Mouse (Mus musculus): ENCODE measurements around the gene Zfp652. TPM values are rescaled to one million over a fixed set of nuclear protein-coding genes. Genes with fewer than 3 reads are reported as not detected.

The Zfp652 gene
- polyA plus RNA-seq, 1 experiment from 2014 or later, result 23.2 TPM

DNA sequence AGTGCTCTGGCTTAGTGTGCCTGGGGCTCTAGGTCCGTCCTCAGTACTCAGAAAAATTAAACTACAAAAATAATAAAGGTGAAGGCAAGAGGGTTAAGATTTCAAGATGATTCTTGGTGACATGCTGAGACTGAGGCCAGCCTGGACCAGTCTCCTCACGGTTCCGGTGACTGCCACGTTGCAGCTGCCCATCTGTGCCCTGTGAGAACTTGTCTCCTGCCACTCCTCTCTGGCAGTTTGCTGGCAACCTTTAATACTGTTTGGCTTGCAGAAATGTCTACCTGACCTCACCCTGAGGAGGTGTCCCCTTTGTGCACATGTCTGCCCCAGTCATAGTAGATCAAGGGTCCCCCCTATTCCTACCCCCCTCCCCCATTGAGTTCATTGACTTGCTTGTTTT lies 71.0 kb downstream of the Zfp652 start:
- Histone ChIP-seq H3K36me3 (ENCODE audit: control insufficient read depth, insufficient read depth, low read length) (no peaks in the 10 kb centered on the region), H3K4me1 (replicated peaks; ENCODE audit: control insufficient read depth, insufficient read depth, low read length) (peaks cover 6% of the 10 kb centered on the region; the same call in 1 of the 2 replicates), H3K9ac (ENCODE audit: low read length) (no peak overlapping the region), H3K27ac (ENCODE audit: low read length) (no peak overlapping the region), H3K4me3 (ENCODE audit: low read length) (no peak overlapping the region), H3K9me3 (ENCODE audit: control insufficient read depth, low read length) (no peaks in the 10 kb centered on the region), H3K4me2 (ENCODE audit: low read depth, low read length) (no peak overlapping the region), H3K27me3 (ENCODE audit: control insufficient read depth, insufficient read depth, low read depth, low read length) (no peaks in the 10 kb centered on the region)
- ATAC-seq (ENCODE audit: low read depth), result no peak
- 85% methylated on average over 4 of the region's 4 CpGs for WGBS

DNA sequence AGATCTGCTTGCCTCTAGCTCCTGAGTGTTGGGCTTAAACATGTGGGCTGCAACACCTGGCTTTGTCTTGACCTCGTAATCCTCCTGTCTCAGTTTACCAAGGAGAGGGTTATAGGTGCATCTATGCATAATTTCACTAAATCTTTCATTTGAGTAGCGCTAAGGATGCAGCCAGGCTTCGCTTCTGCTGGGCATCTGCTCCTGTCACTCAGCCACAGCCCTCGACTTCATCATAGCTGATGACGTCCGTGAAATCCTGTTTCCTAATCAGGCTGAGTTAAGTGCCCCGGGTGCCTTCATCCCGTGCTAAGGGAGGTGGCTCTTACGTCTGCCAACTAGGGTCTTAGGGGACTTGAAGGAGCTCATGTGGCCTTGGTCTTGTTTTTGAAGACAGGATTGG lies 71.5 kb downstream of the Zfp652 start:
- no peak for ATAC-seq (ENCODE audit: low read depth)
- Histone ChIP-seq H3K9ac (ENCODE audit: low read length) (no peak overlapping the region), H3K4me1 (replicated peaks; ENCODE audit: control insufficient read depth, insufficient read depth, low read length) (peaks cover 4% of the 10 kb centered on the region; the same call in 1 of the 2 replicates), H3K4me3 (ENCODE audit: low read length) (no peak overlapping the region), H3K4me2 (ENCODE audit: low read depth, low read length) (no peak overlapping the region), H3K36me3 (ENCODE audit: control insufficient read depth, insufficient read depth, low read length) (no peaks in the 10 kb centered on the region), H3K27me3 (ENCODE audit: control insufficient read depth, insufficient read depth, low read depth, low read length) (no peaks in the 10 kb centered on the region), H3K9me3 (ENCODE audit: control insufficient read depth, low read length) (no peaks in the 10 kb centered on the region), H3K27ac (ENCODE audit: low read length) (no peak overlapping the region)
- 85% methylated on average over 9 of the region's 9 CpGs for WGBS

GRCm38 (mm10) chr11:95785675-95786074 lies 73.2 kb downstream of the Zfp652 start:
- no peaks in the 10 kb centered on the region for H3K9me3 ChIP-seq (ENCODE audit: control insufficient read depth, low read length)
- no peaks in the 10 kb centered on the region for H3K36me3 ChIP-seq (ENCODE audit: control insufficient read depth, insufficient read depth, low read length)
- ATAC-seq (ENCODE audit: low read depth), result no peak
- H3K27ac ChIP-seq (ENCODE audit: low read length), result no peak overlapping the region
- H3K4me2 ChIP-seq (ENCODE audit: low read depth, low read length), result no peak overlapping the region
- no peak overlapping the region for H3K9ac ChIP-seq (ENCODE audit: low read length)
- H3K4me3 ChIP-seq (ENCODE audit: low read length), result no peak overlapping the region
- H3K4me1 ChIP-seq (replicated peaks; ENCODE audit: control insufficient read depth, insufficient read depth, low read length), result no peaks in the 10 kb centered on the region
- WGBS, result 93% methylated on average over 4 of the region's 4 CpGs
- no peaks in the 10 kb centered on the region for H3K27me3 ChIP-seq (ENCODE audit: control insufficient read depth, insufficient read depth, low read depth, low read length)

- no peak for ATAC-seq (ENCODE audit: low read depth)
- no peak overlapping the region for H3K4me2 ChIP-seq (ENCODE audit: low read depth, low read length)
- no peaks in the 10 kb centered on the region for H3K9me3 ChIP-seq (ENCODE audit: control insufficient read depth, low read length)
- 81% methylated on average over 6 of the region's 6 CpGs for WGBS
- H3K36me3 ChIP-seq (ENCODE audit: control insufficient read depth, insufficient read depth, low read length), result no peaks in the 10 kb centered on the region
- H3K27ac ChIP-seq (ENCODE audit: low read length), result no peak overlapping the region
- H3K27me3 ChIP-seq (ENCODE audit: control insufficient read depth, insufficient read depth, low read depth, low read length), result no peaks in the 10 kb centered on the region
- no peaks in the 10 kb centered on the region for H3K4me1 ChIP-seq (replicated peaks; ENCODE audit: control insufficient read depth, insufficient read depth, low read length)
- H3K9ac ChIP-seq (ENCODE audit: low read length), result no peak overlapping the region
- no peak overlapping the region for H3K4me3 ChIP-seq (ENCODE audit: low read length)
Observed at GRCm38 (mm10) chr11:95786511-95786910, 74.0 kb downstream of the Zfp652 start.

DNA sequence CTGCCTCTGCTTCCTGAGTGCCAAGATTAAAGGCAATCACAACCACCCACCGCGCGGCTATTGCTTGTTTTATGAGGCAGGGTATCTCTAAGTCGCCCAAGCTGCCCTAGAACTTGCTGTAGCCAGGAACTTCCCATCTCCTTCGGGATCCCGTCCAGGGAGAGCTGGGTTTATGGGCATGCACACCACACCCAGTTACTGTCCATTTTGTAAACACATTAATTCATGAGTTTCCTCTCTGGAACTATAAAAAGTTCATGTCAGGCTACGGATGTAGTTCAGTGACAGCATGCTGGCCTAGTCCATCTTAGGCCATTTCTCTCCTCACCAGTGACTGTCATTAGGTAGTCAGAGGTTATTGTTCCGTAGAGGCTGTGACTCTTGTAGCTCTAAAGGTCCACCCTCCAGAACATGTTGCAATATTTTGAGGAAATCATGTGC lies 77.0 kb downstream of the Zfp652 start:
- no peak overlapping the region for H3K27ac ChIP-seq (ENCODE audit: low read length)
- no peak overlapping the region for H3K4me2 ChIP-seq (ENCODE audit: low read depth, low read length)
- H3K9me3 ChIP-seq (ENCODE audit: control insufficient read depth, low read length), result no peaks in the 10 kb centered on the region
- WGBS, result 66% methylated on average over 8 of the region's 8 CpGs
- H3K9ac ChIP-seq (ENCODE audit: low read length), result no peak overlapping the region
- ATAC-seq (ENCODE audit: low read depth), result peak; percentile 23; the same call in 1 of the 2 replicates
- no peaks in the 10 kb centered on the region for H3K36me3 ChIP-seq (ENCODE audit: control insufficient read depth, insufficient read depth, low read length)
- no peaks in the 10 kb centered on the region for H3K27me3 ChIP-seq (ENCODE audit: control insufficient read depth, insufficient read depth, low read depth, low read length)
- no peak overlapping the region for H3K4me3 ChIP-seq (ENCODE audit: low read length)
- H3K4me1 ChIP-seq (replicated peaks; ENCODE audit: control insufficient read depth, insufficient read depth, low read length), result no peaks in the 10 kb centered on the region

DNA sequence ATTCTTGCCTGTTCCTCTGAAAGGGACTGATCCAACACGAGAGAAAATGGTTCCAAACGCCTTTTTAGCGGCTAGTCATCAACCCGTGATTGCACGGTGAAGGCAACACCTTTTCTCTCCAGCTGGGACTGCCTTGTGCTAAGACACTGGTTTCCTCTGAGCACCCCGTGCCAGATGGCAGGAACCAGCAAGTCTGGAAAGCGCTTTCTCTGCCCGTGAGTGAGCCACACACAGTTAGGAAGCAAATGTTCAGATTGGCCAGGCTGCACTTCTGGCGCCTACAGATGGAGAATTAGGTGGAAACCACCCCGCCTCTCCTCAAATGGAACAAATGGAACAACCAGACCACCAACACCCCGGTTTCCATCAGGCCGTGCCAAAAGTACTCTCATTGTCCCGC lies 79.3 kb downstream of the Zfp652 start:
- Histone ChIP-seq H3K4me2 (ENCODE audit: low read depth, low read length) (no peak overlapping the region), H3K9ac (ENCODE audit: low read length) (no peak overlapping the region), H3K4me3 (ENCODE audit: low read length) (no peak overlapping the region), H3K27me3 (ENCODE audit: control insufficient read depth, insufficient read depth, low read depth, low read length) (peaks cover 2% of the 10 kb centered on the region), H3K27ac (ENCODE audit: low read length) (no peak overlapping the region), H3K36me3 (ENCODE audit: control insufficient read depth, insufficient read depth, low read length) (no peaks in the 10 kb centered on the region), H3K9me3 (ENCODE audit: control insufficient read depth, low read length) (no peaks in the 10 kb centered on the region), H3K4me1 (replicated peaks; ENCODE audit: control insufficient read depth, insufficient read depth, low read length) (peaks cover 6% of the 10 kb centered on the region)
- WGBS, result 76% methylated on average over 13 of the region's 13 CpGs
- ATAC-seq (ENCODE audit: low read depth), result no peak

- H3K9ac ChIP-seq (ENCODE audit: low read length), result no peak overlapping the region
- H3K4me2 ChIP-seq (ENCODE audit: low read depth, low read length), result no peak overlapping the region
- no peak overlapping the region for H3K27ac ChIP-seq (ENCODE audit: low read length)
- H3K4me1 ChIP-seq (replicated peaks; ENCODE audit: control insufficient read depth, insufficient read depth, low read length), result peaks cover 8% of the 10 kb centered on the region
- no peak overlapping the region for H3K4me3 ChIP-seq (ENCODE audit: low read length)
- H3K27me3 ChIP-seq (ENCODE audit: control insufficient read depth, insufficient read depth, low read depth, low read length), result peaks cover 9% of the 10 kb centered on the region
- no peak for ATAC-seq (ENCODE audit: low read depth)
- no peaks in the 10 kb centered on the region for H3K9me3 ChIP-seq (ENCODE audit: control insufficient read depth, low read length)
- no peaks in the 10 kb centered on the region for H3K36me3 ChIP-seq (ENCODE audit: control insufficient read depth, insufficient read depth, low read length)
- WGBS, result 89% methylated on average over 8 of the region's 8 CpGs
Observed at GRCm38 (mm10) chr11:95792950-95793509, 80.6 kb downstream of the Zfp652 start.

- peaks cover 12% of the 10 kb centered on the region for H3K27me3 ChIP-seq (ENCODE audit: control insufficient read depth, insufficient read depth, low read depth, low read length)
Observed at GRCm38 (mm10) chr11:95794201-95794600, 81.7 kb downstream of the Zfp652 start.

GRCm38 (mm10) chr11:95795582-95795981 lies 83.1 kb downstream of the Zfp652 start:
- peaks cover 12% of the 10 kb centered on the region for H3K27me3 ChIP-seq (ENCODE audit: control insufficient read depth, insufficient read depth, low read depth, low read length)
- no peak overlapping the region for H3K9ac ChIP-seq (ENCODE audit: low read length)
- H3K4me1 ChIP-seq (replicated peaks; ENCODE audit: control insufficient read depth, insufficient read depth, low read length), result peaks cover 8% of the 10 kb centered on the region
- no peak overlapping the region for H3K4me3 ChIP-seq (ENCODE audit: low read length)
- H3K9me3 ChIP-seq (ENCODE audit: control insufficient read depth, low read length), result no peaks in the 10 kb centered on the region
- no peak for ATAC-seq (ENCODE audit: low read depth)
- H3K4me2 ChIP-seq (ENCODE audit: low read depth, low read length), result no peak overlapping the region
- WGBS, result 64% methylated on average over 5 of the region's 5 CpGs
- no peak overlapping the region for H3K27ac ChIP-seq (ENCODE audit: low read length)
- no peaks in the 10 kb centered on the region for H3K36me3 ChIP-seq (ENCODE audit: control insufficient read depth, insufficient read depth, low read length)

More at GRCm38 (mm10) chr11:95794201-95794600, 81.7 kb downstream of the Zfp652 start:
- ATAC-seq (ENCODE audit: low read depth), result no peak
- Histone ChIP-seq H3K4me1 (replicated peaks; ENCODE audit: control insufficient read depth, insufficient read depth, low read length) (peaks cover 8% of the 10 kb centered on the region), H3K9ac (ENCODE audit: low read length) (no peak overlapping the region), H3K4me3 (ENCODE audit: low read length) (no peak overlapping the region), H3K27ac (ENCODE audit: low read length) (no peak overlapping the region), H3K4me2 (ENCODE audit: low read depth, low read length) (no peak overlapping the region), H3K9me3 (ENCODE audit: control insufficient read depth, low read length) (no peaks in the 10 kb centered on the region), H3K36me3 (ENCODE audit: control insufficient read depth, insufficient read depth, low read length) (no peaks in the 10 kb centered on the region)
- WGBS, result 58% methylated on average over 5 of the region's 5 CpGs

DNA sequence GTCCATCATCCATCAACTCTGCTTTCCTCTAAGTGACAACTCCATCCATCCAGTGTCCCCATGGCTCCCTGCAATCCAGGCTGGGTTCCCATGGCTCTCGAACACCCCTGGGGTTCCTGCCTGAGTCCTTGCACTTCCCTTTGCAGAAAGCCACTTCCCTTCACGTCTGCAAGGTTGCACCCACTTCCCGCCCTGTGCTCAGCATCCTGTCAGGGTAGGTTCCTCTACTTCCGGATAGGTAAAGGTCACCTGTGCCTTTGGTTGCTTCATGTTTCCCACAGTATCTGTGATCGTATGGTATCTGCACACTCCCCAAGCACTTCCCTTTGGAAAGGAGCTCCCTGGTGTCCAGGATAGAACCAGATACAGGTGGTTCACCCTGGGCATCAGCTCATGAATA lies 92.5 kb downstream of the Zfp652 start:
- no peaks in the 10 kb centered on the region for H3K9me3 ChIP-seq (ENCODE audit: control insufficient read depth, low read length)
- H3K9ac ChIP-seq (ENCODE audit: low read length), result no peak overlapping the region
- H3K36me3 ChIP-seq (ENCODE audit: control insufficient read depth, insufficient read depth, low read length), result no peaks in the 10 kb centered on the region
- no peak overlapping the region for H3K4me2 ChIP-seq (ENCODE audit: low read depth, low read length)
- no peaks in the 10 kb centered on the region for H3K4me1 ChIP-seq (replicated peaks; ENCODE audit: control insufficient read depth, insufficient read depth, low read length)
- no peak overlapping the region for H3K4me3 ChIP-seq (ENCODE audit: low read length)
- 63% methylated on average over 5 of the region's 5 CpGs for WGBS
- H3K27ac ChIP-seq (ENCODE audit: low read length), result no peak overlapping the region
- no peaks in the 10 kb centered on the region for H3K27me3 ChIP-seq (ENCODE audit: control insufficient read depth, insufficient read depth, low read depth, low read length)
- ATAC-seq (ENCODE audit: low read depth), result no peak
